In the genomic region with DNA sequence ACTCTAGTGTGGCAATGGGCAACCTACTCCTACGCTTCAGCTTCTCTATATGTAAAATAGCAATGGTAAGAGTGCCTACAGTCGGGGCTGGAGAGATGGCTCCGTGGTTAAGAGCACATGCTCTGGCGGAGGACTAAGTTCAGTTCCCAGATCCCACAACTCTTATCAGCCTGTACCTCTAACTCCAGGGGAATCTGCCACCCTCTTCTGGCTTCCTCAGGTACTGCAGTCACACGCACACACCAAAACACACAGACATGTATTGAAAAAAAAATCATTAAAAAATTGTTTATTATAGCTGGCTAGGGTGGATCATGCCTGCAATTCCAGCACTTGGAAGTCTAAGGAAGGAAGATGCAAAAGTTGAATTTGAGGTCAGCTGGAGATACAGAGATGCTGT, we compare ENCODE assay signal across 9 mouse cellular contexts. TPM values are rescaled to one million over a fixed set of nuclear protein-coding genes. Genes with fewer than 3 reads are reported as not detected.
DNase-seq lines count a peak whose midpoint lies in the region; ATAC-seq and TF ChIP-seq lines count a peak whose summit lies in the region.
"Had no signal": no experiment of that assay in that cellular context is flagged by ENCODE, and none has a peak within 500 bp of the region (broad histone marks: within the 10 kb centered on the region; RNA-seq: fewer than 3 reads in every experiment).

No protein-coding gene starts in this region.

- no peaks in the 10 kb centered on the region for H3K27me3 ChIP-seq in lung, postnatal 0 days (replicated peaks; ENCODE audit: insufficient read depth, low read length)

- no peak overlapping the region for H3K27ac ChIP-seq in lung, postnatal 0 days (ENCODE audit: low read length)

- no peak for TF ChIP-seq EP300 in lung, postnatal 0 days (IDR thresholded peaks at IDR 0.05)

- H3K4me2 ChIP-seq in lung, postnatal 0 days (replicated peaks; ENCODE audit: low read depth, low read length) = no peak overlapping the region

- no peak overlapping the region for H3K9ac ChIP-seq in lung, postnatal 0 days (replicated peaks; ENCODE audit: low read depth)

- peak; percentile 49 for TF ChIP-seq CTCF in lung, postnatal 0 days (IDR thresholded peaks at IDR 0.05)

- no peaks in the 10 kb centered on the region for H3K9me3 ChIP-seq in lung, postnatal 0 days (ENCODE audit: low read length)

- WGBS in lung, postnatal 0 days = 93% methylated on average over 5 of the region's 5 CpGs

- no peaks in the 10 kb centered on the region for H3K4me1 ChIP-seq in lung, postnatal 0 days (ENCODE audit: insufficient read depth, low read depth, low read length)

- peak; percentile 12 for DNase-seq in embryo, embryonic 11 days
- DNase-seq in embryo, embryonic 9.5 days (ENCODE audit: extremely low spot score) = no peak
- DNase-seq in lung, postnatal 0 days (ENCODE audit: low spot score) = no peak
- DNase-seq in lung, adult 18-20 months = no peak
- DNase-seq in c-Kit-negative CD71-positive TER-119-positive erythroid progenitor cells, embryonic 14.5 days (ENCODE audit: low read depth, low spot score) = peak; percentile 4
- DNase-seq in retina, embryonic 14.5 days (ENCODE audit: low spot score) = peak; percentile 42
- DNase-seq in left cerebral cortex, adult 8-10 months (ENCODE audit: low spot score in 2 of 2) = no peak
- no peak for DNase-seq in urinary bladder, adult 18-20 months (ENCODE audit: low spot score in 2 of 2)

- peaks cover 6% of the 10 kb centered on the region; the same call in 1 of the 2 replicates for H3K36me3 ChIP-seq in lung, postnatal 0 days (ENCODE audit: insufficient read depth, low read length)

- ATAC-seq in lung, postnatal 0 days = no peak

- H3K4me3 ChIP-seq in lung, postnatal 0 days (ENCODE audit: low read depth, low read length) = no peak overlapping the region
- H3K4me3 ChIP-seq: erythroblast, embryonic 14.5 days had no signal

RNA-seq across cellular contexts. Expression of a gene that starts 10.2 kb away (rescaled TPM):
- polyA plus RNA-seq in lung, postnatal 0 days (2015; fragmentation: Nextera tagmentation; extraction: Ambion mirVana) = 3.8 and 4.0 TPM in 2 replicates
- total RNA-seq in left cerebral cortex, adult 8-10 months (2022) = 1 to 10 TPM; 5.7 to 6.5 (median 5.7) TPM
- polyA plus RNA-seq: erythroblast, embryonic 14.5 days had no signal

RNA-seq across cellular contexts. Expression of a gene that starts 11.3 kb away (rescaled TPM):
- 2.3 and 2.4 TPM in 2 replicates for polyA plus RNA-seq in lung, postnatal 0 days (2015; fragmentation: Nextera tagmentation; extraction: Ambion mirVana)
- 10 to 100 TPM in 2 of 4 experiments, 1 to 10 TPM in 2; 7.5 to 10.8 (median 9.9) TPM for total RNA-seq in left cerebral cortex, adult 8-10 months (2022)
- polyA plus RNA-seq: erythroblast, embryonic 14.5 days had no signal

RNA-seq across cellular contexts. Expression of a gene that starts 27.7 kb away (rescaled TPM):
- polyA plus RNA-seq in lung, postnatal 0 days (2015; fragmentation: Nextera tagmentation; extraction: Ambion mirVana) = 0.07 TPM in 1 of 2 replicates, not detected in the other
- total RNA-seq in left cerebral cortex, adult 8-10 months (2022) = under 1 TPM in 1 of 4 experiments, not detected in 3; 0.58 TPM
- polyA plus RNA-seq: erythroblast, embryonic 14.5 days had no signal

RNA-seq across cellular contexts. Expression of a gene that starts 27.8 kb away (rescaled TPM):
- polyA plus RNA-seq in lung, postnatal 0 days (2015; fragmentation: Nextera tagmentation; extraction: Ambion mirVana) = 4.8 and 5.2 TPM in 2 replicates
- 10 to 100 TPM in 2 of 4 experiments, 1 to 10 TPM in 2; 9.3 to 11.2 (median 10.4) TPM for total RNA-seq in left cerebral cortex, adult 8-10 months (2022)
- polyA plus RNA-seq: erythroblast, embryonic 14.5 days had no signal

RNA-seq across cellular contexts. Expression of a gene that starts 32.1 kb away (rescaled TPM):
- polyA plus RNA-seq in lung, postnatal 0 days (2015; fragmentation: Nextera tagmentation; extraction: Ambion mirVana) = 58.4 and 61.0 TPM in 2 replicates
- total RNA-seq in left cerebral cortex, adult 8-10 months (2022) = 10 to 100 TPM; 65.7 to 79.1 (median 70.9) TPM
- polyA plus RNA-seq: erythroblast, embryonic 14.5 days had no signal

Comparison
In these comparisons a context has a peak if more than half of its experiments do, and no peak if none do; other contexts are left out.
1. DNase-seq: peak in embryo, embryonic 11 days (single experiment), c-Kit-negative CD71-positive TER-119-positive erythroid progenitor cells, embryonic 14.5 days (single experiment) and retina, embryonic 14.5 days (single experiment); none in embryo, embryonic 9.5 days (single experiment), lung, postnatal 0 days (single experiment), lung, adult 18-20 months (0 of 2), left cerebral cortex, adult 8-10 months (0 of 2) and urinary bladder, adult 18-20 months (0 of 2).